Comparison of ENCODE assay signal across 8 mouse cellular contexts in the genomic region with DNA sequence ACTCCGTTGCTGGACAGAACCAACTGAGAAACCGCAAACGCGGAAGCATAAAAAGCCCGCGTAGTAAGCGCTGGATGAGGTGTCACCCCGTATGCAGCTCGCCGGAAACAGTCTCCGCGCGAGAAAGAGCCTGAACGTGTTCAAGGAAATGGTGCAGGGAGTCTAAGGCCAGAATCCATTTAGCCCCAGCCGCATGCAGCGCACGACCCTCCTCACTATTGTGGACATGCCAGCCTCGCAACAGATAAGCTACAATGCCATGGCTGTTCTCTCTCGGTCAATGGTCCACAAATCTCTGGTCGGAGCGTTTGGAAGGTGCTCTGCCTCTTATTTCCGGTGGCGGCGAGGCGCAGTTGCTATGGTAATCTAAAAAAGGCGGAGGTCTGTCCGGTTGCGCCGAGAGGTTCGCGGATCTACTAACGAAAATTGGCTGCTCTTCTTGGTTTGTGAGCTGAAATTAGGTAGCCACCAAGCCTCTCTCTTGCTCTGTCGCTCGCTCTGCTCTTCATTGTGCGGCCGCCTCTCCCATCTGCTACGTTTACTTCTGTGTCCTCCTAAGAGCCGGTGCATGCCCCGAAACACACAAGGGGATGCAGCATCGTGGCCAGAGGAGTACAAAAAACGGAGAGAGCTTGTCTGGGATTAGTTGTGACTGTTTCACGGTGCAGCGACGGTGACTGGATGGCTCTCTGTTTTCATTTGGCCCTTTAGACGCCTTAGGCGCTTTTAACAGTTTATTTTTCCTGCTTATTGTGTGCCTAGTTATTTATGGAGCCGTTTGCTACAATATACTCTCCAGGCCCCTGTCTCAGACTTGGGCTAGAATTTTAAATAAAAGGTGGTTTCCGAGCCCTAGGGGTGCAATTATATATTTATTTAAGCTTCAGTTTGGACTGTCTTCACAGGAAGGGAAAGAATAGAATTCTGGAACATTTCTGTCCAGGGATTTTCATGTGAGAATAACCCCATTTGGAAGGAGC. TPM values are rescaled to one million over a fixed set of nuclear protein-coding genes. Genes with fewer than 3 reads are reported as not detected.
DNase-seq lines count a peak whose midpoint lies in the region; ATAC-seq and TF ChIP-seq lines count a peak whose summit lies in the region.

A gene (plus strand): TSS at position 105 of the 980 bp plus-strand sequence.

- H3K36me3 ChIP-seq in CH12.LX (replicated peaks in 1 of 2; ENCODE audit: control insufficient read depth in 1 of 2, insufficient read depth in 1 of 2, low read length in 1 of 2) = peaks cover 0 to 10% of the 10 kb centered on the region in 2 experiments
- H3K36me3 ChIP-seq in forebrain, embryonic 11.5 days (ENCODE audit: control insufficient read depth, insufficient read depth, low read length) = no peaks in the 10 kb centered on the region
- no peaks in the 10 kb centered on the region for H3K36me3 ChIP-seq in heart, embryonic 16.5 days (ENCODE audit: control insufficient read depth, insufficient read depth)
- H3K36me3 ChIP-seq in liver, embryonic 15.5 days (replicated peaks) = no peaks in the 10 kb centered on the region
- H3K36me3 ChIP-seq in neural tube, embryonic 12.5 days = no peaks in the 10 kb centered on the region

- TF ChIP-seq POLR2A in CH12.LX (IDR thresholded peaks at IDR 0.05; ENCODE audit: low read depth, low read length) = peak; percentile 69; the same call in 1 of the 2 replicates

- TF ChIP-seq CTCF in CH12.LX (conservative IDR thresholded peaks at IDR 0.05 in 1 of 2, IDR thresholded peaks at IDR 0.05 in 1 of 2; ENCODE audit: low read depth in 2 of 2, low read length in 2 of 2) = no peak

- no peak for TF ChIP-seq RAD21 in CH12.LX (IDR thresholded peaks at IDR 0.05; ENCODE audit: low read depth, low read length)

- no peaks in the 10 kb centered on the region for H3K9me3 ChIP-seq in CH12.LX (replicated peaks; ENCODE audit: low read length)
- H3K9me3 ChIP-seq in forebrain, embryonic 11.5 days (ENCODE audit: control insufficient read depth, low read length) = no peaks in the 10 kb centered on the region
- H3K9me3 ChIP-seq in heart, embryonic 16.5 days (replicated peaks; ENCODE audit: control insufficient read depth, low read length) = no peaks in the 10 kb centered on the region
- H3K9me3 ChIP-seq in liver, embryonic 15.5 days (replicated peaks) = no peaks in the 10 kb centered on the region
- H3K9me3 ChIP-seq in neural tube, embryonic 12.5 days = no peaks in the 10 kb centered on the region

- peak within 1 kb of the TSS; percentile 64 for H3K27ac ChIP-seq in CH12.LX (ENCODE audit: insufficient read depth, low read depth)
- peak within 1 kb of the TSS; percentile 77 for H3K27ac ChIP-seq in forebrain, embryonic 11.5 days (ENCODE audit: low read depth, low read length)
- peak within 1 kb of the TSS; percentile 76 for H3K27ac ChIP-seq in heart, embryonic 16.5 days (ENCODE audit: low read length)
- H3K27ac ChIP-seq in liver, embryonic 15.5 days (replicated peaks) = peak within 1 kb of the TSS; percentile 72
- peak within 1 kb of the TSS; percentile 94 for H3K27ac ChIP-seq in neural tube, embryonic 12.5 days

- peak; percentile 91 for ATAC-seq in forebrain, embryonic 11.5 days (replicated peaks; ENCODE audit: low FRiP score)
- peak; percentile 85 for ATAC-seq in heart, embryonic 16.5 days (replicated peaks; ENCODE audit: extremely low read depth, insufficient read depth, low FRiP score)
- ATAC-seq in liver, embryonic 15.5 days (ENCODE audit: insufficient read depth) = peak; percentile 91
- peak; percentile 87 for ATAC-seq in neural tube, embryonic 12.5 days (ENCODE audit: low FRiP score, low read depth)

- H3K79me2 ChIP-seq in CH12.LX (replicated peaks; ENCODE audit: control insufficient read depth, extremely low read depth, insufficient read depth, poor library complexity, severe bottlenecking) = peaks cover 9% of the 10 kb centered on the region; the same call in 1 of the 2 replicates

- dilution Hi-C loops in CH12.LX (cut with MboI; ENCODE audit: extremely low pct_ligation_motif_present, extremely low pct_unique_long_range_greater_than_20kb, low sequenced_read_pairs) = no loop called here

- in situ Hi-C loops in CH12.LX (cut with MboI; ENCODE audit: low pct_ligation_motif_present, low pct_unique_long_range_greater_than_20kb, low sequenced_read_pairs) = no loop called here

- TF ChIP-seq EP300 in CH12.LX (IDR thresholded peaks at IDR 0.05; ENCODE audit: low read length) = no peak

- peak within 1 kb of the TSS; percentile 69 to 85 (median 77) for H3K4me3 ChIP-seq in CH12.LX (replicated peaks in 1 of 3; ENCODE audit: low read depth in 2 of 3, low read length in 2 of 3, poor library complexity in 1 of 3)
- H3K4me3 ChIP-seq in forebrain, embryonic 11.5 days (ENCODE audit: low read depth, low read length) = peak within 1 kb of the TSS; percentile 70
- peak within 1 kb of the TSS; percentile 71 for H3K4me3 ChIP-seq in heart, embryonic 16.5 days (ENCODE audit: low read length)
- H3K4me3 ChIP-seq in liver, embryonic 15.5 days (replicated peaks) = peak within 1 kb of the TSS; percentile 81
- peak within 1 kb of the TSS; percentile 59 for H3K4me3 ChIP-seq in neural tube, embryonic 12.5 days

- DNase-seq in CH12.LX (ENCODE audit: extremely low read depth) = peak; percentile 87
- peak; percentile 79 for DNase-seq in c-Kit-positive CD71-positive TER-119-negative erythroid progenitor cells, embryonic 14.5 days (ENCODE audit: low read depth)
- peak; percentile 90 for DNase-seq in forebrain, embryonic 11.5 days (ENCODE audit: low spot score)
- DNase-seq in kidney, postnatal 36 days = peak; percentile 81 to 88
- peak; percentile 94 for DNase-seq in telencephalon, adult 2 months (ENCODE audit: low read depth, low spot score)

- no peaks in the 10 kb centered on the region for H3K27me3 ChIP-seq in CH12.LX (replicated peaks)
- no peaks in the 10 kb centered on the region for H3K27me3 ChIP-seq in forebrain, embryonic 11.5 days (ENCODE audit: control insufficient read depth, insufficient read depth, low read length)
- no peaks in the 10 kb centered on the region for H3K27me3 ChIP-seq in heart, embryonic 16.5 days (ENCODE audit: control insufficient read depth, insufficient read depth, low read length)
- H3K27me3 ChIP-seq in liver, embryonic 15.5 days = no peaks in the 10 kb centered on the region
- H3K27me3 ChIP-seq in neural tube, embryonic 12.5 days (replicated peaks) = no peaks in the 10 kb centered on the region

- H3K4me1 ChIP-seq in CH12.LX (ENCODE audit: control insufficient read depth in 1 of 2, insufficient read depth in 2 of 2) = peaks cover 0 to 12% of the 10 kb centered on the region in 2 experiments; a peak in 2 of 4 replicates
- H3K4me1 ChIP-seq in forebrain, embryonic 11.5 days (replicated peaks; ENCODE audit: control insufficient read depth, insufficient read depth, low read length) = no peaks in the 10 kb centered on the region
- H3K4me1 ChIP-seq in heart, embryonic 16.5 days (ENCODE audit: control insufficient read depth, insufficient read depth, low read length) = peaks cover 10% of the 10 kb centered on the region
- peaks cover 9% of the 10 kb centered on the region for H3K4me1 ChIP-seq in liver, embryonic 15.5 days (replicated peaks)
- no peaks in the 10 kb centered on the region; the same call in 1 of the 2 replicates for H3K4me1 ChIP-seq in neural tube, embryonic 12.5 days

- H3K4me2 ChIP-seq in CH12.LX (ENCODE audit: insufficient read depth, low read depth, poor library complexity, severe bottlenecking) = peak within 1 kb of the TSS; percentile 84
- peak within 1 kb of the TSS; percentile 60 for H3K4me2 ChIP-seq in forebrain, embryonic 11.5 days (ENCODE audit: low read depth, low read length, severe bottlenecking)
- peak within 1 kb of the TSS; percentile 67 for H3K4me2 ChIP-seq in heart, embryonic 16.5 days (ENCODE audit: low read depth, low read length)
- peak within 1 kb of the TSS; percentile 84 for H3K4me2 ChIP-seq in liver, embryonic 15.5 days
- peak within 1 kb of the TSS; percentile 66 for H3K4me2 ChIP-seq in neural tube, embryonic 12.5 days (replicated peaks)

- peak within 1 kb of the TSS; percentile 82 for H3K9ac ChIP-seq in CH12.LX (ENCODE audit: insufficient read depth, low read depth)
- H3K9ac ChIP-seq in forebrain, embryonic 11.5 days (ENCODE audit: low read length) = peak within 1 kb of the TSS; percentile 89
- H3K9ac ChIP-seq in heart, embryonic 16.5 days (ENCODE audit: low read length) = peak within 1 kb of the TSS; percentile 84
- peak within 1 kb of the TSS; percentile 66 for H3K9ac ChIP-seq in liver, embryonic 15.5 days
- peak within 1 kb of the TSS; percentile 81 for H3K9ac ChIP-seq in neural tube, embryonic 12.5 days

- under 1% methylated on average over 48 of the region's 48 CpGs for WGBS in forebrain, embryonic 11.5 days
- under 1% methylated on average over 48 of the region's 48 CpGs for WGBS in heart, embryonic 16.5 days
- under 1% methylated on average over 48 of the region's 48 CpGs for WGBS in liver, embryonic 15.5 days (ENCODE audit: insufficient replicate concordance)
- under 1% methylated on average over 48 of the region's 48 CpGs for WGBS in neural tube, embryonic 12.5 days

TF ChIP-seq in CH12.LX, 34 proteins besides CTCF, POLR2A, EP300 and RAD21 (continues in another document):
- TF ChIP-seq JUND (conservative IDR thresholded peaks at IDR 0.05; ENCODE audit: low read depth, low read length) (peak; percentile 21; the same call in 1 of the 2 replicates), MAX (IDR thresholded peaks at IDR 0.05; ENCODE audit: low read length) (no peak; the same call in 1 of the 2 replicates), CHD2 (IDR thresholded peaks at IDR 0.05; ENCODE audit: low read length) (0 out of 2 replicates have a peak, but pooled peaks have one; percentile 21), UBTF (IDR thresholded peaks at IDR 0.05; ENCODE audit: low read depth, low read length) (no peak), MAFK (IDR thresholded peaks at IDR 0.05; ENCODE audit: insufficient replicate concordance, low read length) (no peak), SIN3A (IDR thresholded peaks at IDR 0.05; ENCODE audit: low read length) (peak; percentile 86), IRF4 (IDR thresholded peaks at IDR 0.05; ENCODE audit: low read depth, low read length) (peak; percentile 57; the same call in 1 of the 2 replicates), CHD1 (IDR thresholded peaks at IDR 0.05; ENCODE audit: low read depth, low read length) (peak; percentile 40; the same call in 1 of the 2 replicates), PAX5 (IDR thresholded peaks at IDR 0.05; ENCODE audit: low read length) (no peak), ZMIZ1 (IDR thresholded peaks at IDR 0.05; ENCODE audit: low read depth, low read length) (peak; percentile 57; the same call in 1 of the 2 replicates)

RNA-seq across cellular contexts. Expression of the gene that starts here (rescaled TPM):
- 14.6 and 17.9 TPM in 2 replicates for total RNA-seq in CH12.LX (2012; rRNA removed)
- 53.2 and 57.0 TPM in 2 replicates for total RNA-seq in CH12.LX (2014; rRNA removed)
- 10.6 and 16.8 TPM in 2 replicates for polyA plus RNA-seq in CH12.LX (2012; ENCODE audit: insufficient read length, low read depth)
- polyA plus RNA-seq in forebrain, embryonic 11.5 days (2014; fragmentation: Nextera tagmentation; extraction: Ambion mirVana) = 25.6 and 27.7 TPM in 2 replicates
- 7.4 and 8.0 TPM in 2 replicates for polyA plus RNA-seq in heart, embryonic 16.5 days (2015; fragmentation: Nextera tagmentation; extraction: Ambion mirVana)
- 2.2 and 3.6 TPM in 2 replicates for polyA plus RNA-seq in liver, embryonic 15.5 days (2015; fragmentation: Nextera tagmentation; extraction: Ambion mirVana)
- polyA plus RNA-seq in neural tube, embryonic 12.5 days (2016; fragmentation: Nextera tagmentation; extraction: Ambion mirVana) = 16.9 and 26.9 TPM in 2 replicates

Comparison
In these comparisons a context has a peak if more than half of its experiments do, and no peak if none do; other contexts are left out.
1. Peak in every context shown above with its lines: DNase-seq, ATAC-seq, H3K4me3 ChIP-seq and H3K27ac ChIP-seq.